Mouse (Mus musculus) stomach, postnatal 0 days (tissue): ENCODE measurements around the gene Ccdc155. TPM values are rescaled to one million over a fixed set of nuclear protein-coding genes. Genes with fewer than 3 reads are reported as not detected.

Source experiments
- ATAC-seq: fragments of 200-750 bp; cut with Nextera tagmentation; 2 replicates; pipeline ENCODE4 v1.8.0; 2017; ENCODE audit not compliant: low FRiP score, low TSS enrichment
- DNase-seq: peaks from one replicate; pipeline ENCODE4 v3.0.0-alpha.2; 2016; ENCODE audit warnings: low spot score
- H3K27ac ChIP-seq: fragments of 300-500 bp; sonication (generic); replicated peaks from 2 replicates; pipeline ENCODE4 v1.5.1; 2014; ENCODE audit warnings: mild to moderate bottlenecking, control low read depth
- H3K27me3 ChIP-seq: fragments of 300-500 bp; sonication (generic); 2 replicates; pipeline ENCODE4 v1.6.1; 2014; ENCODE audit warnings: low read length; ENCODE audit not compliant: control insufficient read depth, insufficient read depth
- H3K36me3 ChIP-seq: fragments of 300-500 bp; sonication (generic); 2 replicates; pipeline ENCODE4 v1.6.1; 2014; ENCODE audit warnings: low read length, mixed read lengths; ENCODE audit not compliant: control insufficient read depth, insufficient read depth
- H3K4me1 ChIP-seq: fragments of 300-500 bp; sonication (generic); replicated peaks from 2 replicates; pipeline ENCODE4 v1.6.1; 2014; ENCODE audit warnings: antibody characterized with exemption; ENCODE audit not compliant: control insufficient read depth, insufficient read depth
- H3K4me2 ChIP-seq: fragments of 300-500 bp; sonication (generic); replicated peaks from 2 replicates; pipeline ENCODE4 v1.6.1; 2014; ENCODE audit warnings: low read depth, mild to moderate bottlenecking, control low read depth, moderate library complexity
- H3K4me3 ChIP-seq: fragments of 300-500 bp; sonication (generic); 2 replicates; pipeline ENCODE4 v1.5.1; 2014; ENCODE audit warnings: low read depth, low read length, control low read depth
- H3K9ac ChIP-seq: fragments of 300-500 bp; sonication (generic); 2 replicates; pipeline ENCODE4 v1.6.1; 2014; ENCODE audit warnings: mild to moderate bottlenecking, low read length, control low read depth, mixed read lengths
- H3K9me3 ChIP-seq: fragments of 300-500 bp; sonication (generic); 2 replicates; pipeline ENCODE4 v1.6.1; 2016; ENCODE audit warnings: low read length; ENCODE audit not compliant: control insufficient read depth
- CTCF ChIP-seq: IDR thresholded peaks from 2 replicates; pipeline ENCODE4 v1.5.1; 2016; ENCODE audit warnings: antibody characterized with exemption, low read depth, mild to moderate bottlenecking, moderate library complexity
- EP300 ChIP-seq: optimal IDR thresholded peaks from 2 replicates; pipeline ENCODE3; 2016; ENCODE audit warnings: antibody characterized with exemption
- WGBS: fragments of 180-500 bp; shearing (Covaris S2); extraction: QIAGEN DNeasy Blood & Tissue Kit; methylation state at CpG from one replicate; pipeline ENCODE4 v1.1.7; 2014; 5-methylcytosine and 5-hydroxymethylcytosine counted together
- polyA plus RNA-seq: library from polyadenylated mRNA; unstranded; fragments of >200 nt; fragmentation: Nextera tagmentation; extraction: Ambion mirVana; gene quantifications from 2 replicates; pipeline ENCODE4 v1.2.1, GENCODE M21; 2015

Ccdc155 gene
- polyA plus RNA-seq, 1 experiment from 2014 or later, result 0.13 TPM

GRCm38 (mm10) chr7:45148534-45149098 lies 56.1 kb downstream of the Ccdc155 start:
- Histone ChIP-seq H3K9me3 (no peaks in the 10 kb centered on the region), H3K4me1 (peaks cover 8% of the 10 kb centered on the region; the same call in 1 of the 2 replicates), H3K27me3 (no peaks in the 10 kb centered on the region), H3K4me3 (no peak overlapping the region), H3K36me3 (peaks cover 6% of the 10 kb centered on the region), H3K9ac (0 out of 2 replicates have a peak overlapping the region, but pooled peaks have one; percentile 13), H3K27ac (0 out of 2 replicates have a peak overlapping the region, but pooled peaks have one; percentile 30), H3K4me2 (no peak overlapping the region)
- ATAC-seq, result no peak
- TF ChIP-seq CTCF (no peak), EP300 (no peak)
- no peak for DNase-seq
- 39% methylated on average over 4 of the region's 4 CpGs for WGBS

- H3K9ac ChIP-seq, result no peak overlapping the region
- H3K27ac ChIP-seq, result no peak overlapping the region
- no peak overlapping the region for H3K4me3 ChIP-seq
- no peak overlapping the region for H3K4me2 ChIP-seq
- H3K36me3 ChIP-seq, result peaks cover 6% of the 10 kb centered on the region
- DNase-seq, result no peak
- TF ChIP-seq CTCF (no peak), EP300 (no peak)
- no peak for ATAC-seq
- H3K9me3 ChIP-seq, result no peaks in the 10 kb centered on the region
- peaks cover 8% of the 10 kb centered on the region; the same call in 1 of the 2 replicates for H3K4me1 ChIP-seq
- no peaks in the 10 kb centered on the region for H3K27me3 ChIP-seq
- whole genome bisulfite sequencing, result 87% methylated on average over 11 of the region's 11 CpGs
These were observed 56.8 kb downstream of the Ccdc155 start for GRCm38 (mm10) chr7:45147899-45148298.

GRCm38 (mm10) chr7:45147267-45147666 lies 57.4 kb downstream of the Ccdc155 start:
- no peak overlapping the region for H3K27ac ChIP-seq
- peaks cover 6% of the 10 kb centered on the region for H3K36me3 ChIP-seq

GRCm38 (mm10) chr7:45145460-45145859 lies 59.2 kb downstream of the Ccdc155 start:
- 0 out of 2 replicates have a peak, but pooled peaks cover 2% of the 10 kb centered on the region for H3K4me1 ChIP-seq
- H3K4me3 ChIP-seq, result no peak overlapping the region
- no peak overlapping the region for H3K27ac ChIP-seq
- no peak overlapping the region for H3K4me2 ChIP-seq
- ATAC-seq (no peak), DNase-seq (no peak)
- peaks cover 6% of the 10 kb centered on the region for H3K36me3 ChIP-seq
- no peaks in the 10 kb centered on the region for H3K9me3 ChIP-seq
- TF ChIP-seq EP300, result no peak
- TF ChIP-seq CTCF, result no peak
- H3K27me3 ChIP-seq, result no peaks in the 10 kb centered on the region
- no peak overlapping the region for H3K9ac ChIP-seq
- 94% methylated on average over 8 of the region's 8 CpGs for WGBS

More at GRCm38 (mm10) chr7:45147267-45147666, 57.4 kb downstream of the Ccdc155 start:
- DNase-seq (no peak), ATAC-seq (no peak)
- TF ChIP-seq EP300, result no peak
- no peak for TF ChIP-seq CTCF
- H3K9ac ChIP-seq, result no peak overlapping the region
- peaks cover 8% of the 10 kb centered on the region; the same call in 1 of the 2 replicates for H3K4me1 ChIP-seq
- no peaks in the 10 kb centered on the region for H3K27me3 ChIP-seq
- 92% methylated on average over 11 of the region's 11 CpGs for WGBS
- no peak overlapping the region for H3K4me3 ChIP-seq
- H3K9me3 ChIP-seq, result no peaks in the 10 kb centered on the region
- H3K4me2 ChIP-seq, result no peak overlapping the region

- WGBS, result 75% methylated on average over 13 of the region's 13 CpGs
These were observed 60.1 kb downstream of the Ccdc155 start for GRCm38 (mm10) chr7:45144368-45145174.

More at GRCm38 (mm10) chr7:45144368-45145174, 60.1 kb downstream of the Ccdc155 start:
- DNase-seq (no peak), ATAC-seq (no peak; the same call in 1 of the 2 replicates)
- Histone ChIP-seq H3K9me3 (no peaks in the 10 kb centered on the region), H3K4me2 (no peak overlapping the region), H3K9ac (no peak overlapping the region), H3K4me1 (0 out of 2 replicates have a peak, but pooled peaks cover 2% of the 10 kb centered on the region), H3K4me3 (no peak overlapping the region), H3K27ac (0 out of 2 replicates have a peak overlapping the region, but pooled peaks have one; percentile 8), H3K27me3 (no peaks in the 10 kb centered on the region), H3K36me3 (peaks cover 6% of the 10 kb centered on the region)
- TF ChIP-seq EP300 (no peak), CTCF (no peak)
